Mouse (Mus musculus) bone marrow macrophage, adult 2 months (primary cell): ENCODE measurements around the gene Ftl1-ps1. TPM values are rescaled to one million over a fixed set of nuclear protein-coding genes. Genes with fewer than 3 reads are reported as not detected.

Experiments used
- H3K27ac ChIP-seq: 2 replicates; pipeline ENCODE4 v1.5.1; 2012; ENCODE audit warnings: low read depth, low read length; ENCODE audit not compliant: insufficient read depth
- H3K4me1 ChIP-seq: 2 replicates; pipeline ENCODE4 v1.6.1; 2012; ENCODE audit warnings: low read length; ENCODE audit not compliant: control insufficient read depth, insufficient read depth
- H3K4me3 ChIP-seq: 2 replicates; pipeline ENCODE4 v1.5.1; 2012; ENCODE audit warnings: mild to moderate bottlenecking, low read length, moderate library complexity; ENCODE audit not compliant: insufficient read depth
- CTCF ChIP-seq: IDR thresholded peaks from 2 replicates; pipeline ENCODE4 v1.5.1; 2012; ENCODE audit warnings: low read depth, mild to moderate bottlenecking, low read length, moderate library complexity
- POLR2A ChIP-seq: IDR thresholded peaks from 2 replicates; pipeline ENCODE4 v1.6.1; 2012; ENCODE audit warnings: mild to moderate bottlenecking, low read depth, low read length, borderline replicate concordance
- polyA plus RNA-seq: library from polyadenylated mRNA; stranded (reverse); fragments of >200 nt; gene quantifications from 2 replicates; pipeline ENCODE4 v1.2.4, GENCODE M21; 2012; ENCODE audit not compliant: missing spikeins, insufficient read depth, insufficient read length

Gene Ftl1-ps1
- polyA plus RNA-seq, 1 experiment: 2,080 TPM

- TF ChIP-seq POLR2A (no peak), CTCF (no peak)
- H3K4me1 ChIP-seq: no peaks in the 10 kb centered on the region
- no peak within 1 kb of the TSS for H3K27ac ChIP-seq
- peak within 1 kb of the TSS; percentile 86 for H3K4me3 ChIP-seq
These were observed 9.0 kb upstream of the Ftl1-ps1 start, which contains the start of gene Zfp72 for GRCm38 (mm10) chr13:74390371-74390990. Zfp72 (minus strand) TSS chr13:74390836.

GRCm38 (mm10) chr13:74391156-74391555, 8.3 kb upstream of the Ftl1-ps1 start:
- Histone ChIP-seq H3K4me3 (no peak overlapping the region), H3K4me1 (no peaks in the 10 kb centered on the region), H3K27ac (no peak overlapping the region)
- no peak for TF ChIP-seq POLR2A

DNA sequence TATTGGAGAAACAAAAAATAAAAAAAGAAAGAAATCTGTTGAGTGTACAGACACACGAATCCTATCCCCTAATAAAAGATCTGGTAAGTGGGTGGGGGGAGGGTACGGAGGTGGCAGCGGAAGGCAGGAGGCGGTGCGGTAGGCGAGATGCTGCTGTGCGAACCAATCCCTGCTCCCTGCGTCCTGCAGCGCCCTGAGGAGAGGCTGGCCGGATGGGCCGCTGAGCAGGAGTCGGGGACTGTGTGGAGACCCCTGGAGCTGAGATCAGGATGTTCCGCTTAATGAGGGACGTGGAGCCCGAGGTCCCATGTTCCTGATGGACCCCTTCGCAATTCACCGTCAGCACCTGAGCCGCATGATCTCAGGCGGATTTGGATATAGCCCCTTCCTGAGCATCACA, 40.4 kb downstream of the Ftl1-ps1 start:
- H3K27ac ChIP-seq: no peak overlapping the region
- no peaks in the 10 kb centered on the region for H3K4me1 ChIP-seq
- TF ChIP-seq POLR2A (no peak), CTCF (no peak)
- H3K4me3 ChIP-seq: no peak overlapping the region

Other genes with a start within 250 kb of the Ftl1-ps1 start
- 84.9 and 91.7 TPM in 2 replicates for gene Exoc3, start 191.0 kb upstream of the Ftl1-ps1 start, polyA plus RNA-seq
- gene Ahrr, start 107.4 kb upstream of the Ftl1-ps1 start, polyA plus RNA-seq: 44.4 and 47.8 TPM in 2 replicates
- 115 and 120 TPM in 2 replicates for gene Pdcd6, start 82.1 kb upstream of the Ftl1-ps1 start, polyA plus RNA-seq
- 141 and 167 TPM in 2 replicates for gene Sdha, start 49.4 kb upstream of the Ftl1-ps1 start, polyA plus RNA-seq
- 23.1 and 27.3 TPM in 2 replicates for gene Ccdc127, start 49.4 kb upstream of the Ftl1-ps1 start, polyA plus RNA-seq
- gene Lrrc14b, start 35.7 kb upstream of the Ftl1-ps1 start, polyA plus RNA-seq: 0.66 and 0.68 TPM in 2 replicates
- gene Zfp72, start 8.9 kb upstream of the Ftl1-ps1 start, polyA plus RNA-seq: 1.6 and 1.9 TPM in 2 replicates
- gene Zfp825, start 94.3 kb downstream of the Ftl1-ps1 start, polyA plus RNA-seq: 15.2 and 17.6 TPM in 2 replicates
- gene Erap1, start 239.9 kb downstream of the Ftl1-ps1 start, polyA plus RNA-seq: 50.4 and 68.5 TPM in 2 replicates